Mouse (Mus musculus): ENCODE measurements around the gene Lmbr1l.

The Lmbr1l gene

DNA sequence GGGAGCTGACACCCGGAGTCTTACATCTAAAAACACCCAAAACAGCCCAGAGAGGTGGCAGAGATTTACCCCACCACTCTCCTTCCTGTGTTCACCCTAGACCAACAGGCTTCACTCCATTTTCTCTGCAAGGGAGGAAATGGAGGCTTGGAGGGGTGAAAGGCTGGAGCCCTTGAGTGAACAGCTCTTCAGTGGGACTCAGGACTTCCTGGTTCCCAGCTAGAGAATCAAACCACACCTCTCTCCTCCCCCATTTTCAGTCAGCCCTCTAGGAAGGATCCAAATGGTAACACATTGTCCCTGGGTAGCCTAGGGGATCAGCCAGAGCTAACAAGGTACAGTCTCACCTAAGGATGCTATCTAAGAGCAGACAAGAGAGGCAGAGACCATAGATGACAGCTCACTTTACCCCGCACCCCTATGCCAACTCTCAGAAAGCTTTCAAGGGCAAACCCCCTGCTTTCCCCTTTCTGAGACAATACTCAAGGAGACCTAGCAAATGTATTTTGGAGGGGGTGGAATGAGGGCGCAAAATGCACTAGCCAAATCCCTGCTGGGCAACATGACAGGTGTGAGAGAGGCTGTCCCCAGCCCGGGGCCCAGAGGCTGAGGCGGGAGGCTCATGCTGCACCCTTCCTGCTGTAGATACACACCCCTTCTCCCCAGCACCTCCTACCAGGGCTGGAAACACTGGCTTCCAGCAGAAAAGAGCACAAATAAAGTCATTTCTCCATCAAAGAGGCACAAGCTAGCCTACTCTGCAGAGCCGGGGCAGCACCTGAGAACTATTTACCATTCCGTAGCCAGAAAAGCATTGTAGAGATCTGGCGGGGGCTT, 48.5 kb downstream of the Lmbr1l start:
- DNase-seq (ENCODE audit: low spot score in 2 of 2), result no peak

DNA sequence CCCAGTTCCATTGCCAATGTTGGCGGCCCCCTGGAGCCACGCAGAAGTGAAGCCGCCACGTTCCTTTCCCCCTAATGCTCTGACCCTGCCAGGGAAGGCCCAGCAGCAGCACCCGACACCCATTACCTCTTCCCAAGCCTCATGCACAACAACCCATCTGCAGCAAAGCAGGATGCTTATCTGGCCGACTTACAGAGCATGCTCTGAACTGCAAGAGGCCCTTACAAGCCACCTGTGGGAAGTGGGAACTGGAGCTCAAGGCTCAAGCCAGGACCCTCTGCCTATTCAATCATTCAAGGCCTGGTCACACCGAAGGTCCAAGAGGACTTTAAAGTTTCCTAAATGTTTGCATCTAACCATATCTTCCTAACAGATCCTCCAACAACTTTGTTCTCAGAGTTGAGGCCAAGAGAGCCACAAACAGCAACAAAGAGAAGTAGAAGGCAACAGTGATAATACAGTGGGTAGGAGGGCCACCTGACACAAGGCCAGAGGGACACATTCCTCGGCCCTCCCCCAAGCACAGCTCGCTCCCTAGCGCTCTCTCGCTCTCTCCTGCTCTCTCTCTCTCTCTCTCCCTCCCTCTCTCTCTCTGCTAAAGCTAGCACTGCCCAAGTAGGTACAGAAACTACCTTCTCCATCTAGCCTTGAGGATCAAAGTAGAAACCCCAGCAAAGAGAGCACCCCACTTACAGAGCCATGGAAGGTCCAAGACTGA, 49.5 kb downstream of the Lmbr1l start:
- no peak for DNase-seq (ENCODE audit: low spot score in 2 of 2)

GRCm38 (mm10) chr15:98867321-98867720, 50.7 kb downstream of the Lmbr1l start:
- DNase-seq (ENCODE audit: low spot score in 2 of 2), result no peak

- DNase-seq (ENCODE audit: low spot score in 2 of 2), result no peak
These were observed 51.5 kb downstream of the Lmbr1l start for GRCm38 (mm10) chr15:98866501-98866900.

DNA sequence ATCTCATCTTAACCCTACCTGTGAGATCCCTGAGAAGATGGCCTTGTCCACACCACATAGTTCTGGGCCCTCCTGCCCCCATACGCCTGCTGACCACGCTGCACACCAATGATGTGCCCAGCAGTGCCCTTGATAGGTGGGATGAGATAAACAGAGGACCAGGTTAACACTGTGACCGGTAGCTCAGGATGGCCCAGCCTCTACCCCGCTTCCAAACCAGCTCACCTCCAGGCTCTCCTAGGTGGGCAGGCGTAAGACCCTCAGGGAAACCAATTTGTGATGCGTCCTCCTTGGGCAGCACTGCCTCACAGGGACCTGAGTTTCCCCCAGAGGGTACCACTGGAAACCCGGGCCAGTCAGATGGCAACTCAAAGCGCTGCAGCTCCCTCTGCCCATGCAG, 52.3 kb downstream of the Lmbr1l start:
- DNase-seq (ENCODE audit: low spot score in 2 of 2), result no peak

DNA sequence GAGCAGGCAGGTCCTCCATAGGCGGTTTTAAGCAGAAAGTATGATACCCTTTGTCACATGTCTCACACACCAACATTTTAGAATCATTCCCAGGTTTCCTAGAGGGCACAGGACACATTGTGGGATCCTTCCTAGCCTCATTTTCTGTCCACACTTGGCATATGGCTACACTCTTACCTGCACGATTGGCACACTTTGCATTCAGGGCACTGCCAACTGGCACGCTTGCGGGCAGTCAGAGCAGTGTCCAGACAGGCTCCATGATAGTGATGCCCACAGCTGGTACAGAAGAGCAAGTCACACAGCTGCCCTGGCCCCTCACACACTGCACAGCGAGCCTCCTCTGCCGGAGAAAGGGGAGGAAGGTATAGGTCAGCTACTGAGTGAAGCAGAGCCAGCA, 53.1 kb downstream of the Lmbr1l start:
- DNase-seq (ENCODE audit: low spot score in 2 of 2), result no peak

DNA sequence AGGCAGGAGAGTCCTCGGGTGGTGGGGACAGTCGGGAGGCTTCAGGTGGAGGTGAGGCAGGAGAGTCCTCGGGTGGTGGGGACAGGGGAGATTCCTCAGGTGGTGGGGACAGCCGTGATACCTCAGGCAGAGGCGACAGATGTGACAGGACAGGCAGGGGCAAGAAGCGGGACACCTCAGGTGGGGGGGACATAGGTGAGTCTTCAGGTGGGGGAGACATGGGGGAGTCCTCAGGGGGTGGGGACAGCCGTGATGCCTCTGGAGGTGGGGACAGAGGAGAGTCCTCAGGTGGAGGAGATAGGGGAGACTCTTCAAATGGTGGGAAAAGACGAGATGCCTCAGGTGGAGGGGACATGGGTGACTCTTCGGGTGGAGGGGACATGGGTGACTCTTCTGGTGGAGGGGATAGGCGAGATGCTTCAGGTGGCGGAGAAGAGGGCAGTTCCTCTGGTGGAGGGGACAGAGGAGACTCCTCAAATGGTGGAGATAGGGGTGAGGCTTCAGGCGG, 54.5 kb downstream of the Lmbr1l start:
- no peak for DNase-seq (ENCODE audit: low spot score in 2 of 2)

DNA sequence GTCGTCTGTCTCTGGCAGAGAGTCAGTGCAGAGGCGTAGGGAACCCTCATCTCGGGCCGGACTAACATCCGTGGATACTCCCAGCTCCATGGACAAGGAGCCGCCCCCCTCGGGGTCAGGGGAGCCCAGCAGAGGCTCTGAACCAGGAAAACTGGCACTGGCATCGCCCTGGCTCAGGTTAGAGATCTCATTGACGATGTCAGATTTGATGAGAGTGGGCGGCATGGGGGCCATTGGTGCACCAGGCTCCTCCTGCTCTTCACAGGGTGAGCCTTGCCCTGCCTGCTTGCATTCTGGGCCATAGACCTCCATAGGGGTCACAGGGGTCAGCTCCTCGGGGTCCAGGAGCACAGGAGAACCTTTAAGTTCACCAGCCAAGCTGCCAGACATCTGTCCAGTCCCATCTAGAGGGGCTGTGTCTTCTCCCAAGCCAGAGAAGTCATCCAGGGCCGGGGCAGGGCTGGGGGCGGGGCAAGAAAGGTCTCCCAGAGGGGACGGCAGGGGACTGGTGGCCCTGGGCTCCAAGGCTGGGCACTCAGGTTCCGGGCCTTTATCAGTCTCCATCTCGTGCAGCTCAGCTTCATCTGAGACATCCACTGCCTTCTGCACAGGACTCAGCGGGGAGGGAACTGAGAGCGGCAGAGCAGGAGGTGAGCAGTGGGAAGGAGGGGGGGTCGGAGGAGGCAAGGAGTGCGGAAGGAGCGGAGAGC, 56.2 kb downstream of the Lmbr1l start:
- DNase-seq (ENCODE audit: low spot score in 2 of 2), result no peak

- DNase-seq (ENCODE audit: low spot score in 2 of 2), result no peak
These were observed 57.1 kb downstream of the Lmbr1l start for GRCm38 (mm10) chr15:98860921-98861320.

GRCm38 (mm10) chr15:98859319-98860043, 58.5 kb downstream of the Lmbr1l start:
- DNase-seq (ENCODE audit: low spot score in 2 of 2), result no peak

- no peak for DNase-seq (ENCODE audit: low spot score in 2 of 2)
These were observed 63.8 kb downstream of the Lmbr1l start for GRCm38 (mm10) chr15:98854214-98854613.
